Mouse (Mus musculus) hindbrain, postnatal 0 days (tissue): ENCODE results near the gene Cdcp1. TPM values are rescaled to one million over a fixed set of nuclear protein-coding genes. Genes with fewer than 3 reads are reported as not detected.

Experiments used
- ATAC-seq: fragments of 200-750 bp; cut with Nextera tagmentation; 2 replicates; pipeline ENCODE4 v1.8.0; 2017; ENCODE audit warnings: mild to moderate bottlenecking, moderate TSS enrichment, moderate library complexity
- DNase-seq: peaks from one replicate; pipeline ENCODE4 v3.0.0-alpha.2; 2015; ENCODE audit warnings: low spot score
- H3K27ac ChIP-seq: fragments of 300-500 bp; sonication (generic); 2 replicates; pipeline ENCODE4 v1.5.1; 2014; ENCODE audit warnings: mild to moderate bottlenecking
- H3K27me3 ChIP-seq: fragments of 300-500 bp; sonication (generic); 2 replicates; pipeline ENCODE4 v1.6.1; 2014; ENCODE audit warnings: low read length, mixed read lengths; ENCODE audit not compliant: insufficient read depth
- H3K36me3 ChIP-seq: fragments of 300-500 bp; sonication (generic); 2 replicates; pipeline ENCODE4 v1.6.1; 2014; ENCODE audit warnings: low read length, mixed read lengths; ENCODE audit not compliant: insufficient read depth
- H3K4me1 ChIP-seq: fragments of 300-500 bp; sonication (generic); 2 replicates; pipeline ENCODE4 v1.6.1; 2014; ENCODE audit warnings: antibody characterized with exemption, low read length, mixed read lengths; ENCODE audit not compliant: insufficient read depth
- H3K4me2 ChIP-seq: fragments of 300-500 bp; sonication (generic); 2 replicates; pipeline ENCODE4 v1.6.1; 2014; ENCODE audit warnings: low read depth, mild to moderate bottlenecking, low read length, moderate library complexity, mixed read lengths
- H3K4me3 ChIP-seq: fragments of 300-500 bp; sonication (generic); 2 replicates; pipeline ENCODE4 v1.5.1; 2014; ENCODE audit warnings: low read length
- H3K9ac ChIP-seq: fragments of 300-500 bp; sonication (generic); replicated peaks from 2 replicates; pipeline ENCODE4 v1.6.1; 2014; ENCODE audit warnings: mild to moderate bottlenecking, low read length, moderate library complexity, mixed read lengths
- H3K9me3 ChIP-seq: fragments of 300-500 bp; sonication (generic); 2 replicates; pipeline ENCODE4 v1.6.1; 2016; ENCODE audit warnings: low read length, mixed read lengths
- CTCF ChIP-seq: IDR thresholded peaks from 2 replicates; pipeline ENCODE4 v1.5.1; 2016; ENCODE audit warnings: antibody characterized with exemption, control low read depth, low read depth
- WGBS: fragments of 180-500 bp; shearing (Covaris S2); extraction: QIAGEN DNeasy Blood & Tissue Kit; methylation state at CpG from one replicate; pipeline ENCODE4 v1.1.7; 2014; 5-methylcytosine and 5-hydroxymethylcytosine counted together
- polyA plus RNA-seq: library from polyadenylated mRNA; unstranded; fragments of >200 nt; fragmentation: Nextera tagmentation; extraction: Ambion mirVana; gene quantifications from 2 replicates; pipeline ENCODE4 v1.2.1, GENCODE M21; 2015
- total RNA-seq: library from RNA; depleted of rRNA; stranded (reverse); fragments of >200 nt; gene quantifications from 2 replicates; pipeline ENCODE4 v1.2.3, GENCODE M21; 2014; rRNA removed

Gene Cdcp1
- total RNA-seq (0.26 and 0.29 TPM in 2 replicates), polyA plus RNA-seq (0.14 and 0.38 TPM in 2 replicates)

DNA sequence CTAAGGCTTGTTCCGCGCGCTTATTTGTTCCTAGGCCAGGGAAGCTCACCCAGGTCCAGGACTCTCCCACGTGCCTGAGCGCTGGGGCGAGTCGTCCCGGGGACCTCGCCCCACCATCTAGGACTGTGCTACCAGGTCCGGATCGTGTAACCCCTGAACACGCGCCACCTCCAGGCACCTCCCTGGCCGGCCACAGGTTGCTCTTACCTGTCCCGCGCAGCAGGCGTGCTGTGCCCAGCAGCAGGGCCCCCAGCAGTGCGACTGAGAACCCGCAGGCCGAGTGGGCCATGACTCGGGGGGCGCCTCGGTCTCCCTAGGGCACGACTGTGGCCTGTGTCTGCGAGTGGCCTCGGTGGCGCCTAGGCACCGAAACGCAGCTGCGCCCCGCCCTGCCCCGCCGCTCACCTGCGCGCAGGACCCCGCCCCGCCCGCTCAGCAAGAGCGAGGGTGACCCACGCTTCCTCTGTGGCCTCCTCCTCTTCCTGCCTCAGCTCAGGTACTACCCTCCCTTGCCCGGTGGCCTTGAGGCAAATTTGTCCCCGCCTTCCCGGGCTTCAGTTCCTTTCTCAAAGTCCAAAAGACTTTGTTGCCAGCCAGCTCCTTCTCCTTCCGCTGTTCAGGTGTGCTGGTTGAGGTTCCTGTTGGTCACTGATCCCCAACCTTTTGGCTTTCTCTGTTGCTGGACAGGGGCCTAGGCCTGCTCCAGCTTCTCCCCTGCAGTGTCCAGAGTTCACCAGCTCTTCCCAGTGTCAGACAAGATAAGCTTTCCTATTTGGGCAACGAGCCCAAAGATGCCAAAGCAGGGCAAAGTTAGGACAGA, at the start of gene Cdcp1:
Cdcp1 (minus strand) TSS at position 418 of the 820 bp plus-strand sequence.
- 8% methylated on average over 44 of the region's 45 CpGs for WGBS
- peak within 1 kb of the TSS; percentile 14 for H3K4me3 ChIP-seq
- no peaks in the 10 kb centered on the region for H3K9me3 ChIP-seq
- no peaks in the 10 kb centered on the region for H3K36me3 ChIP-seq
- H3K27me3 ChIP-seq: peaks cover 9% of the 10 kb centered on the region; the same call in 1 of the 2 replicates
- H3K27ac ChIP-seq: no peak within 1 kb of the TSS
- peak within 1 kb of the TSS; percentile 59 for H3K4me2 ChIP-seq
- DNase-seq: no peak
- H3K4me1 ChIP-seq: no peaks in the 10 kb centered on the region
- no peak for TF ChIP-seq CTCF
- peak; percentile 49; the same call in 1 of the 2 replicates for ATAC-seq
- H3K9ac ChIP-seq: peak within 1 kb of the TSS; percentile 33

GRCm38 (mm10) chr9:123260611-123261021, 44.8 kb upstream of the Cdcp1 start, which contains the start of gene Tmem158:
Gene Tmem158 (minus strand): TSS chr9:123260764.
- no peaks in the 10 kb centered on the region for H3K27me3 ChIP-seq
- under 1% methylated on average over 27 of the region's 40 CpGs for WGBS
- H3K4me3 ChIP-seq: peak within 1 kb of the TSS; percentile 73
- peak; percentile 85 for ATAC-seq
- H3K27ac ChIP-seq: peak within 1 kb of the TSS; percentile 82
- DNase-seq: peak; percentile 93
- TF ChIP-seq CTCF: no peak
- peaks cover 5% of the 10 kb centered on the region; the same call in 1 of the 2 replicates for H3K4me1 ChIP-seq
- H3K4me2 ChIP-seq: peak within 1 kb of the TSS; percentile 85
- H3K36me3 ChIP-seq: no peaks in the 10 kb centered on the region
- peak within 1 kb of the TSS; percentile 72 for H3K9ac ChIP-seq
- no peaks in the 10 kb centered on the region for H3K9me3 ChIP-seq

- no peaks in the 10 kb centered on the region for H3K36me3 ChIP-seq
- DNase-seq (peak; percentile 56), ATAC-seq (peak; percentile 90)
- no peaks in the 10 kb centered on the region for H3K9me3 ChIP-seq
- peak overlapping the region; percentile 73 for H3K4me3 ChIP-seq
- WGBS: 2% methylated on average over 79 of the region's 92 CpGs
- peaks cover 5% of the 10 kb centered on the region; the same call in 1 of the 2 replicates for H3K4me1 ChIP-seq
- peak overlapping the region; percentile 85 for H3K4me2 ChIP-seq
- no peaks in the 10 kb centered on the region for H3K27me3 ChIP-seq
- peak overlapping the region; percentile 82 for H3K27ac ChIP-seq
- peak overlapping the region; percentile 72 for H3K9ac ChIP-seq
- no peak for TF ChIP-seq CTCF
Observed at GRCm38 (mm10) chr9:123259896-123260610, 44.2 kb upstream of the Cdcp1 start.

GRCm38 (mm10) chr9:123259461-123259895, 43.6 kb upstream of the Cdcp1 start:
- Histone ChIP-seq H3K9me3 (no peaks in the 10 kb centered on the region), H3K4me3 (peak overlapping the region; percentile 73), H3K27me3 (no peaks in the 10 kb centered on the region), H3K9ac (peak overlapping the region; percentile 72), H3K4me1 (peaks cover 5% of the 10 kb centered on the region; the same call in 1 of the 2 replicates), H3K36me3 (no peaks in the 10 kb centered on the region), H3K27ac (peak overlapping the region; percentile 82; the same call in 1 of the 2 replicates), H3K4me2 (peak overlapping the region; percentile 85)
- peak; percentile 89 for DNase-seq
- 4% methylated on average over 42 of the region's 45 CpGs for WGBS
- TF ChIP-seq CTCF: peak; percentile 81
- peak; percentile 58; the same call in 1 of the 2 replicates for ATAC-seq

DNA sequence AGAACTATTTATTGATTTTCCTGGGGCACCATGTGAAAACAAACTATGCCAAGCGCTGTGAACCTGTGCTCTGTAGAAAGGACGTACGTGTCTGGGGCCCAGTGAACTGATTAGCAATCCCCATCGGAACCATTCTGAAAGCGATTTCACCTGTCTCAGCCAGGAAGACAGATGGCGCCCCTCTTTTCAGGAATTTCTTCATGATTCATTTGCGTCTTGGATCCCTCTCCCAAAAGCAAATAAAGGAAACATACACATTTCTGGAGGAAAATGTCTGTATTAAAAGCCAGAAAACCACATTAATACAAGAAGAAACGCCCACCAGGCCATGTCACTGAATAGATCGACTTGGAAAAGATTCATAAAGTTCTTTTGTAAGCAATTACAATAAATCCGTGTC, 43.0 kb upstream of the Cdcp1 start:
- 0 out of 2 replicates have a peak overlapping the region, but pooled peaks have one; percentile 72 for H3K9ac ChIP-seq
- no peaks in the 10 kb centered on the region for H3K27me3 ChIP-seq
- peak overlapping the region; percentile 85 for H3K4me2 ChIP-seq
- 22% methylated on average over 10 of the region's 10 CpGs for WGBS
- H3K27ac ChIP-seq: no peak overlapping the region
- peaks cover 5% of the 10 kb centered on the region; the same call in 1 of the 2 replicates for H3K4me1 ChIP-seq
- DNase-seq: peak; percentile 62
- H3K36me3 ChIP-seq: no peaks in the 10 kb centered on the region
- peak; percentile 54 for TF ChIP-seq CTCF
- H3K4me3 ChIP-seq: peak overlapping the region; percentile 73
- ATAC-seq: no peak
- no peaks in the 10 kb centered on the region for H3K9me3 ChIP-seq

GRCm38 (mm10) chr9:123255736-123256135, 39.9 kb upstream of the Cdcp1 start:
- Histone ChIP-seq H3K27me3 (no peaks in the 10 kb centered on the region), H3K4me2 (no peak overlapping the region), H3K4me1 (peaks cover 5% of the 10 kb centered on the region; the same call in 1 of the 2 replicates), H3K36me3 (no peaks in the 10 kb centered on the region), H3K4me3 (no peak overlapping the region), H3K9me3 (no peaks in the 10 kb centered on the region), H3K9ac (no peak overlapping the region), H3K27ac (no peak overlapping the region)
- DNase-seq (no peak), ATAC-seq (no peak)
- WGBS: 83% methylated on average over 3 of the region's 3 CpGs
- no peak for TF ChIP-seq CTCF
